10 mouse cellular contexts compared by ENCODE assay signal in genomic region chr8:11506802-11507201, GRCm38 (mm10). TPM values are rescaled to one million over a fixed set of nuclear protein-coding genes. Genes with fewer than 3 reads are reported as not detected.
DNase-seq lines count a peak whose midpoint lies in the region; ATAC-seq and TF ChIP-seq lines count a peak whose summit lies in the region.
"Had no signal": no experiment of that assay in that cellular context is flagged by ENCODE, and none has a peak within 500 bp of the region (broad histone marks: within the 10 kb centered on the region; RNA-seq: fewer than 3 reads in every experiment).

No protein-coding gene starts in this region.

- WGBS in heart, embryonic 12.5 days, result 78% methylated on average over 6 of the region's 6 CpGs

- TF ChIP-seq CTCF in embryonic fibroblast, embryonic 13.5 days (IDR thresholded peaks at IDR 0.05; ENCODE audit: borderline replicate concordance, insufficient read depth, low read length), result peak; percentile 55; the same call in 1 of the 2 replicates

- H3K4me1 ChIP-seq in heart, embryonic 12.5 days (replicated peaks), result 0 out of 2 replicates have a peak, but pooled peaks cover 4% of the 10 kb centered on the region
- H3K4me1 ChIP-seq in embryonic fibroblast, embryonic 13.5 days (ENCODE audit: control insufficient read depth, insufficient read depth, low read length), result no peaks in the 10 kb centered on the region
- H3K4me1 ChIP-seq: embryonic facial prominence, embryonic 15.5 days had no signal

- intact Hi-C loops in heart, postnatal 10 days (cut with DNase I), result loop anchor here (5.0 kb wide), 3 partner anchors 95 to 185 kb away; no protein-coding TSS in a partner anchor
- intact Hi-C loops in left cerebral cortex, postnatal 4 days (cut with DNase I), result no loop called here

- no peaks in the 10 kb centered on the region for H3K27me3 ChIP-seq in heart, embryonic 12.5 days (replicated peaks)
- H3K27me3 ChIP-seq: embryonic facial prominence, embryonic 15.5 days had no signal

- H3K36me3 ChIP-seq in heart, embryonic 12.5 days, result peaks cover 95% of the 10 kb centered on the region

- H3K4me2 ChIP-seq in heart, embryonic 12.5 days, result no peak overlapping the region
- H3K4me2 ChIP-seq: embryonic facial prominence, embryonic 15.5 days had no signal

- no peak overlapping the region for H3K4me3 ChIP-seq in heart, embryonic 12.5 days
- H3K4me3 ChIP-seq in embryonic fibroblast, embryonic 13.5 days (ENCODE audit: insufficient read depth, low read length), result no peak overlapping the region
- H3K4me3 ChIP-seq: embryonic facial prominence, embryonic 15.5 days had no signal

- no peak overlapping the region for H3K27ac ChIP-seq in heart, embryonic 12.5 days (ENCODE audit: poor library complexity, severe bottlenecking)
- no peak overlapping the region for H3K27ac ChIP-seq in embryonic fibroblast, embryonic 13.5 days (ENCODE audit: insufficient read depth, low read length)
- H3K27ac ChIP-seq: embryonic facial prominence, embryonic 15.5 days; macrophage had no signal

- TF ChIP-seq POLR2A in embryonic fibroblast, embryonic 13.5 days (IDR thresholded peaks at IDR 0.05; ENCODE audit: low read depth, low read length), result no peak

- no peak overlapping the region for H3K9ac ChIP-seq in heart, embryonic 12.5 days
- H3K9ac ChIP-seq: embryonic facial prominence, embryonic 15.5 days had no signal

- ATAC-seq in heart, embryonic 12.5 days (ENCODE audit: insufficient number of reproducible peaks, low FRiP score), result no peak

- DNase-seq in heart, postnatal 10 days, result peak; percentile 65 to 81
- peak; percentile 73 to 78 for DNase-seq in B cell, adult 2 months
- DNase-seq in Muller cell, postnatal 12 days (ENCODE audit: inconsistent ontology term), result peak; percentile 63
- DNase-seq in left cerebral cortex, postnatal 4 days, result peak; percentile 67
- peak; percentile 30 to 60 for DNase-seq in natural killer cell, adult 2 months (ENCODE audit: low spot score in 2 of 2)
- no peak for DNase-seq in yolk sac, embryonic 10.5 days (ENCODE audit: low spot score)

- no peaks in the 10 kb centered on the region for H3K9me3 ChIP-seq in heart, embryonic 12.5 days (replicated peaks)
- H3K9me3 ChIP-seq: embryonic facial prominence, embryonic 15.5 days had no signal

RNA-seq across cellular contexts. Expression of gene Naxd, which starts 9.5 kb away (rescaled TPM):
- total RNA-seq in heart, postnatal 10 days (2021), result 10 to 100 TPM; 40.2 to 41.7 TPM
- polyA plus RNA-seq in heart, embryonic 12.5 days (2016; fragmentation: Nextera tagmentation; extraction: Ambion mirVana), result 68.8 and 71.0 TPM in 2 replicates
- polyA plus RNA-seq in embryonic fibroblast, embryonic 13.5 days (2011; ENCODE audit: insufficient read length, low read depth, missing spikeins), result 54.2 and 55.9 TPM in 2 replicates
- total RNA-seq in left cerebral cortex, postnatal 4 days (2021), result 10 to 100 TPM; 62.9 to 68.7 TPM

RNA-seq across cellular contexts. Expression of gene Rab20, which starts 28.3 kb away (rescaled TPM):
- total RNA-seq in heart, postnatal 10 days (2021), result 10 to 100 TPM; 28.6 to 30.4 TPM
- 20.2 and 23.5 TPM in 2 replicates for polyA plus RNA-seq in heart, embryonic 12.5 days (2016; fragmentation: Nextera tagmentation; extraction: Ambion mirVana)
- 2.4 and 3.2 TPM in 2 replicates for polyA plus RNA-seq in embryonic fibroblast, embryonic 13.5 days (2011; ENCODE audit: insufficient read length, low read depth, missing spikeins)
- under 1 TPM; 0.34 to 0.36 TPM for total RNA-seq in left cerebral cortex, postnatal 4 days (2021)

RNA-seq across cellular contexts. Expression of gene Cars2, which starts 43.8 kb away (rescaled TPM):
- 10 to 100 TPM; 35.1 to 35.9 TPM for total RNA-seq in heart, postnatal 10 days (2021)
- polyA plus RNA-seq in heart, embryonic 12.5 days (2016; fragmentation: Nextera tagmentation; extraction: Ambion mirVana), result 22.6 and 28.2 TPM in 2 replicates
- polyA plus RNA-seq in embryonic fibroblast, embryonic 13.5 days (2011; ENCODE audit: insufficient read length, low read depth, missing spikeins), result 18.4 and 21.7 TPM in 2 replicates
- total RNA-seq in left cerebral cortex, postnatal 4 days (2021), result 10 to 100 TPM; 33.4 to 37.2 TPM

RNA-seq across cellular contexts. Expression of gene Ing1, which starts 48.6 kb away (rescaled TPM):
- total RNA-seq in heart, postnatal 10 days (2021), result 10 to 100 TPM; 29.3 to 30.3 TPM
- 25.2 and 26.5 TPM in 2 replicates for polyA plus RNA-seq in heart, embryonic 12.5 days (2016; fragmentation: Nextera tagmentation; extraction: Ambion mirVana)
- polyA plus RNA-seq in embryonic fibroblast, embryonic 13.5 days (2011; ENCODE audit: insufficient read length, low read depth, missing spikeins), result 38.5 and 44.1 TPM in 2 replicates
- 10 to 100 TPM; 61.3 to 65.7 TPM for total RNA-seq in left cerebral cortex, postnatal 4 days (2021)

Comparison
In these comparisons a context has a peak if more than half of its experiments do, and no peak if none do; other contexts are left out.
1. RNA of gene Rab20, which starts 28.3 kb away (total RNA-seq): 28.6 to 30.4 TPM in heart, postnatal 10 days; 0.34 to 0.36 TPM in left cerebral cortex, postnatal 4 days; every median in the first group is over 10 times any median in the second.